Mouse (Mus musculus): ENCODE data around the gene Tnfsf12. TPM values are rescaled to one million over a fixed set of nuclear protein-coding genes. Genes with fewer than 3 reads are reported as not detected.

The Tnfsf12 gene
- polyA plus RNA-seq, 1 experiment from 2014 or later = 2.6 TPM

GRCm38 (mm10) chr11:69665961-69666664 is 29.5 kb downstream of the Tnfsf12 start, which contains the start of gene Cd68:
Cd68 (minus strand) TSS chr11:69666153.
- H3K9ac ChIP-seq (ENCODE audit: low read length) = no peak within 1 kb of the TSS; the same call in 1 of the 2 replicates
- no peak for DNase-seq (ENCODE audit: low spot score)
- H3K4me2 ChIP-seq (ENCODE audit: low read depth, severe bottlenecking) = no peak within 1 kb of the TSS
- no peak within 1 kb of the TSS for H3K27ac ChIP-seq (replicated peaks; ENCODE audit: low read depth, low read length)
- H3K27me3 ChIP-seq (ENCODE audit: control insufficient read depth, insufficient read depth, low read length) = no peaks in the 10 kb centered on the region
- H3K9me3 ChIP-seq (ENCODE audit: control insufficient read depth, low read length) = no peaks in the 10 kb centered on the region
- WGBS = 31% methylated on average over 7 of the region's 7 CpGs
- peaks cover 42% of the 10 kb centered on the region for H3K36me3 ChIP-seq (ENCODE audit: control insufficient read depth, insufficient read depth, low read length)
- H3K4me1 ChIP-seq (ENCODE audit: control insufficient read depth, insufficient read depth, low read length) = peaks cover 11% of the 10 kb centered on the region
- H3K4me3 ChIP-seq (ENCODE audit: low read depth, low read length) = no peak within 1 kb of the TSS
- no peak for ATAC-seq (ENCODE audit: insufficient number of reproducible peaks, low FRiP score, low TSS enrichment, low read depth)

GRCm38 (mm10) chr11:69665457-69665960 is 30.1 kb downstream of the Tnfsf12 start:
- 79% methylated on average over 9 of the region's 9 CpGs for WGBS
- no peak for ATAC-seq (ENCODE audit: insufficient number of reproducible peaks, low FRiP score, low TSS enrichment, low read depth)

GRCm38 (mm10) chr11:69664841-69665240 is 30.8 kb downstream of the Tnfsf12 start:
- no peak overlapping the region for H3K27ac ChIP-seq (replicated peaks; ENCODE audit: low read depth, low read length)
- no peaks in the 10 kb centered on the region for H3K9me3 ChIP-seq (ENCODE audit: control insufficient read depth, low read length)
- H3K36me3 ChIP-seq (ENCODE audit: control insufficient read depth, insufficient read depth, low read length) = peaks cover 33% of the 10 kb centered on the region
- no peak overlapping the region; the same call in 1 of the 2 replicates for H3K9ac ChIP-seq (ENCODE audit: low read length)
- DNase-seq (ENCODE audit: low spot score) = no peak
- no peak overlapping the region for H3K4me3 ChIP-seq (ENCODE audit: low read depth, low read length)
- no peak for ATAC-seq (ENCODE audit: insufficient number of reproducible peaks, low FRiP score, low TSS enrichment, low read depth)
- peaks cover 5% of the 10 kb centered on the region for H3K4me1 ChIP-seq (ENCODE audit: control insufficient read depth, insufficient read depth, low read length)
- no peak overlapping the region for H3K4me2 ChIP-seq (ENCODE audit: low read depth, severe bottlenecking)
- no peaks in the 10 kb centered on the region for H3K27me3 ChIP-seq (ENCODE audit: control insufficient read depth, insufficient read depth, low read length)
- WGBS = 93% methylated on average over 7 of the region's 7 CpGs

More at GRCm38 (mm10) chr11:69665457-69665960, 30.1 kb downstream of the Tnfsf12 start:
- Histone ChIP-seq H3K4me3 (ENCODE audit: low read depth, low read length) (no peak overlapping the region), H3K4me1 (ENCODE audit: control insufficient read depth, insufficient read depth, low read length) (peaks cover 11% of the 10 kb centered on the region), H3K9ac (ENCODE audit: low read length) (no peak overlapping the region), H3K4me2 (ENCODE audit: low read depth, severe bottlenecking) (no peak overlapping the region), H3K27ac (replicated peaks; ENCODE audit: low read depth, low read length) (no peak overlapping the region), H3K36me3 (ENCODE audit: control insufficient read depth, insufficient read depth, low read length) (peaks cover 37% of the 10 kb centered on the region), H3K9me3 (ENCODE audit: control insufficient read depth, low read length) (no peaks in the 10 kb centered on the region), H3K27me3 (ENCODE audit: control insufficient read depth, insufficient read depth, low read length) (no peaks in the 10 kb centered on the region)
- no peak for DNase-seq (ENCODE audit: low spot score)

GRCm38 (mm10) chr11:69663795-69664194 is 31.9 kb downstream of the Tnfsf12 start:
- Histone ChIP-seq H3K4me3 (ENCODE audit: low read depth, low read length) (no peak overlapping the region), H3K4me2 (ENCODE audit: low read depth, severe bottlenecking) (no peak overlapping the region), H3K9me3 (ENCODE audit: control insufficient read depth, low read length) (no peaks in the 10 kb centered on the region), H3K27ac (replicated peaks; ENCODE audit: low read depth, low read length) (no peak overlapping the region; the same call in 1 of the 2 replicates), H3K4me1 (ENCODE audit: control insufficient read depth, insufficient read depth, low read length) (peaks cover 3% of the 10 kb centered on the region; the same call in 1 of the 2 replicates), H3K9ac (ENCODE audit: low read length) (no peak overlapping the region), H3K36me3 (ENCODE audit: control insufficient read depth, insufficient read depth, low read length) (peaks cover 24% of the 10 kb centered on the region), H3K27me3 (ENCODE audit: control insufficient read depth, insufficient read depth, low read length) (no peaks in the 10 kb centered on the region)
- 87% methylated on average over 6 of the region's 6 CpGs for WGBS
- DNase-seq (ENCODE audit: low spot score) = no peak
- no peak for ATAC-seq (ENCODE audit: insufficient number of reproducible peaks, low FRiP score, low TSS enrichment, low read depth)

- Histone ChIP-seq H3K4me1 (ENCODE audit: control insufficient read depth, insufficient read depth, low read length) (peaks cover 3% of the 10 kb centered on the region; the same call in 1 of the 2 replicates), H3K36me3 (ENCODE audit: control insufficient read depth, insufficient read depth, low read length) (peaks cover 21% of the 10 kb centered on the region; the same call in 1 of the 2 replicates), H3K9ac (ENCODE audit: low read length) (peak overlapping the region; percentile 64), H3K4me2 (ENCODE audit: low read depth, severe bottlenecking) (peak overlapping the region; percentile 50), H3K4me3 (ENCODE audit: low read depth, low read length) (peak overlapping the region; percentile 48), H3K27me3 (ENCODE audit: control insufficient read depth, insufficient read depth, low read length) (no peaks in the 10 kb centered on the region), H3K27ac (replicated peaks; ENCODE audit: low read depth, low read length) (peak overlapping the region; percentile 93), H3K9me3 (ENCODE audit: control insufficient read depth, low read length) (no peaks in the 10 kb centered on the region)
- 0 out of 2 replicates have a peak, but pooled peaks have one; percentile 5 for ATAC-seq (ENCODE audit: insufficient number of reproducible peaks, low FRiP score, low TSS enrichment, low read depth)
- no peak for DNase-seq (ENCODE audit: low spot score)
- WGBS = 64% methylated on average over 13 of the region's 13 CpGs
Measured at GRCm38 (mm10) chr11:69662967-69663671, 32.5 kb downstream of the Tnfsf12 start.

GRCm38 (mm10) chr11:69662213-69662966 is 33.3 kb downstream of the Tnfsf12 start, which contains the start of gene Mpdu1:
Mpdu1 (minus strand) TSS chr11:69662642.
- H3K4me3 ChIP-seq (ENCODE audit: low read depth, low read length) = peak within 1 kb of the TSS; percentile 48
- peak within 1 kb of the TSS; percentile 50 for H3K4me2 ChIP-seq (ENCODE audit: low read depth, severe bottlenecking)
- under 1% methylated on average over 48 of the region's 48 CpGs for WGBS
- peaks cover 3% of the 10 kb centered on the region; the same call in 1 of the 2 replicates for H3K4me1 ChIP-seq (ENCODE audit: control insufficient read depth, insufficient read depth, low read length)
- H3K27me3 ChIP-seq (ENCODE audit: control insufficient read depth, insufficient read depth, low read length) = no peaks in the 10 kb centered on the region
- H3K9me3 ChIP-seq (ENCODE audit: control insufficient read depth, low read length) = no peaks in the 10 kb centered on the region
- peaks cover 19% of the 10 kb centered on the region for H3K36me3 ChIP-seq (ENCODE audit: control insufficient read depth, insufficient read depth, low read length)
- H3K9ac ChIP-seq (ENCODE audit: low read length) = peak within 1 kb of the TSS; percentile 64
- DNase-seq (ENCODE audit: low spot score) (peak; percentile 94), ATAC-seq (ENCODE audit: insufficient number of reproducible peaks, low FRiP score, low TSS enrichment, low read depth) (peak; percentile 89)
- peak within 1 kb of the TSS; percentile 93 for H3K27ac ChIP-seq (replicated peaks; ENCODE audit: low read depth, low read length)

GRCm38 (mm10) chr11:69661221-69661881 is 34.3 kb downstream of the Tnfsf12 start:
- Histone ChIP-seq H3K9ac (ENCODE audit: low read length) (no peak overlapping the region), H3K4me3 (ENCODE audit: low read depth, low read length) (peak overlapping the region; percentile 48), H3K4me2 (ENCODE audit: low read depth, severe bottlenecking) (peak overlapping the region; percentile 50), H3K36me3 (ENCODE audit: control insufficient read depth, insufficient read depth, low read length) (peaks cover 23% of the 10 kb centered on the region), H3K4me1 (ENCODE audit: control insufficient read depth, insufficient read depth, low read length) (peaks cover 9% of the 10 kb centered on the region; the same call in 1 of the 2 replicates), H3K9me3 (ENCODE audit: control insufficient read depth, low read length) (no peaks in the 10 kb centered on the region), H3K27me3 (ENCODE audit: control insufficient read depth, insufficient read depth, low read length) (no peaks in the 10 kb centered on the region), H3K27ac (replicated peaks; ENCODE audit: low read depth, low read length) (peak overlapping the region; percentile 93; the same call in 1 of the 2 replicates)
- 88% methylated on average over 3 of the region's 3 CpGs for WGBS
- no peak for DNase-seq (ENCODE audit: low spot score)
- ATAC-seq (ENCODE audit: insufficient number of reproducible peaks, low FRiP score, low TSS enrichment, low read depth) = no peak
